Mouse (Mus musculus) hindbrain, postnatal 0 days (tissue): ENCODE results near the gene Sco2. TPM values are rescaled to one million over a fixed set of nuclear protein-coding genes. Genes with fewer than 3 reads are reported as not detected.

Experiments
- ATAC-seq: fragments of 200-750 bp; cut with Nextera tagmentation; 2 replicates; pipeline ENCODE4 v1.8.0; 2017; ENCODE audit warnings: mild to moderate bottlenecking, moderate TSS enrichment, moderate library complexity
- DNase-seq: peaks from one replicate; pipeline ENCODE4 v3.0.0-alpha.2; 2015; ENCODE audit warnings: low spot score
- H3K27ac ChIP-seq: fragments of 300-500 bp; sonication (generic); 2 replicates; pipeline ENCODE4 v1.5.1; 2014; ENCODE audit warnings: mild to moderate bottlenecking
- H3K27me3 ChIP-seq: fragments of 300-500 bp; sonication (generic); 2 replicates; pipeline ENCODE4 v1.6.1; 2014; ENCODE audit warnings: low read length, mixed read lengths; ENCODE audit not compliant: insufficient read depth
- H3K36me3 ChIP-seq: fragments of 300-500 bp; sonication (generic); 2 replicates; pipeline ENCODE4 v1.6.1; 2014; ENCODE audit warnings: low read length, mixed read lengths; ENCODE audit not compliant: insufficient read depth
- H3K4me1 ChIP-seq: fragments of 300-500 bp; sonication (generic); 2 replicates; pipeline ENCODE4 v1.6.1; 2014; ENCODE audit warnings: antibody characterized with exemption, low read length, mixed read lengths; ENCODE audit not compliant: insufficient read depth
- H3K4me2 ChIP-seq: fragments of 300-500 bp; sonication (generic); 2 replicates; pipeline ENCODE4 v1.6.1; 2014; ENCODE audit warnings: low read depth, mild to moderate bottlenecking, low read length, moderate library complexity, mixed read lengths
- H3K4me3 ChIP-seq: fragments of 300-500 bp; sonication (generic); 2 replicates; pipeline ENCODE4 v1.5.1; 2014; ENCODE audit warnings: low read length
- H3K9ac ChIP-seq: fragments of 300-500 bp; sonication (generic); replicated peaks from 2 replicates; pipeline ENCODE4 v1.6.1; 2014; ENCODE audit warnings: mild to moderate bottlenecking, low read length, moderate library complexity, mixed read lengths
- H3K9me3 ChIP-seq: fragments of 300-500 bp; sonication (generic); 2 replicates; pipeline ENCODE4 v1.6.1; 2016; ENCODE audit warnings: low read length, mixed read lengths
- CTCF ChIP-seq: IDR thresholded peaks from 2 replicates; pipeline ENCODE4 v1.5.1; 2016; ENCODE audit warnings: antibody characterized with exemption, control low read depth, low read depth
- WGBS: fragments of 180-500 bp; shearing (Covaris S2); extraction: QIAGEN DNeasy Blood & Tissue Kit; methylation state at CpG from one replicate; pipeline ENCODE4 v1.1.7; 2014; 5-methylcytosine and 5-hydroxymethylcytosine counted together
- polyA plus RNA-seq: library from polyadenylated mRNA; unstranded; fragments of >200 nt; fragmentation: Nextera tagmentation; extraction: Ambion mirVana; gene quantifications from 2 replicates; pipeline ENCODE4 v1.2.1, GENCODE M21; 2015
- total RNA-seq: library from RNA; depleted of rRNA; stranded (reverse); fragments of >200 nt; gene quantifications from 2 replicates; pipeline ENCODE4 v1.2.3, GENCODE M21; 2014

The Sco2 gene
- total and polyA plus RNA-seq, 2 experiments from 2014 or later, result 24.3 to 52.6 TPM

DNA sequence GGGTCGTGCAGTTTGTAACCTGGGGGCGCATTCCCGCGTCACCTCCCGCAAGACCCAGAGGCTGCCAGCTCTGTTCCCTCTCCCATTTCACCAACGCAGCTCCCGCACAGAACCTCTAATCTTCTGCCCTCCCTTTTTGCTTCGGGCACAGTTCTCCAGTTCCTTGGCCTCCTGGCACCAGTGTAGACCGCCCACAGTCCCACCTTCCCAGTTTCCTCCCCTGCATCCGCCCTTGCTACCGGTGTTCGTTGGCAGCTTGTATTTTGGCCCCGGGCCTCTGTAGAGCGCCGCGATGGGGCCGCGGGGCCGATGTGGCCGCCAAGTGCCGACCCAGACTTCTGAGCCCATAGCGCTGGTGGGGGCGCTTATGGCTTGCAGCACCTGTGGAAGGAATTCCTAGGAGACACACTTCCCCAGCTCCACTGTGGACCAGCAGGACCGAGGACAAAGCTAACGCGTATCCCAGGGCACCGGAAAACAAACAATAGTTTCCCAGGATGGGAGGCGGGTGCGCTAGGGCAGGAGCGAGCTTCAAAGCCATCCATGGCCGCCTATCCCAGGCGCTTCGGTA, 5.3 kb upstream of the Sco2 start, which contains the start of gene Odf3b:
Gene Odf3b (minus strand): TSS at position 452 of the 571 bp plus-strand sequence.
- TF ChIP-seq CTCF, result no peak
- peaks cover 24% of the 10 kb centered on the region for H3K27me3 ChIP-seq
- H3K36me3 ChIP-seq, result no peaks in the 10 kb centered on the region
- H3K4me3 ChIP-seq, result peak within 1 kb of the TSS; percentile 30
- H3K27ac ChIP-seq, result no peak within 1 kb of the TSS
- no peaks in the 10 kb centered on the region for H3K9me3 ChIP-seq
- H3K4me1 ChIP-seq, result 0 out of 2 replicates have a peak, but pooled peaks cover 9% of the 10 kb centered on the region
- DNase-seq, result no peak
- peak within 1 kb of the TSS; percentile 22; the same call in 1 of the 2 replicates for H3K9ac ChIP-seq
- WGBS, result 1% methylated on average over 32 of the region's 33 CpGs
- peak within 1 kb of the TSS; percentile 57 for H3K4me2 ChIP-seq
- no peak for ATAC-seq

DNA sequence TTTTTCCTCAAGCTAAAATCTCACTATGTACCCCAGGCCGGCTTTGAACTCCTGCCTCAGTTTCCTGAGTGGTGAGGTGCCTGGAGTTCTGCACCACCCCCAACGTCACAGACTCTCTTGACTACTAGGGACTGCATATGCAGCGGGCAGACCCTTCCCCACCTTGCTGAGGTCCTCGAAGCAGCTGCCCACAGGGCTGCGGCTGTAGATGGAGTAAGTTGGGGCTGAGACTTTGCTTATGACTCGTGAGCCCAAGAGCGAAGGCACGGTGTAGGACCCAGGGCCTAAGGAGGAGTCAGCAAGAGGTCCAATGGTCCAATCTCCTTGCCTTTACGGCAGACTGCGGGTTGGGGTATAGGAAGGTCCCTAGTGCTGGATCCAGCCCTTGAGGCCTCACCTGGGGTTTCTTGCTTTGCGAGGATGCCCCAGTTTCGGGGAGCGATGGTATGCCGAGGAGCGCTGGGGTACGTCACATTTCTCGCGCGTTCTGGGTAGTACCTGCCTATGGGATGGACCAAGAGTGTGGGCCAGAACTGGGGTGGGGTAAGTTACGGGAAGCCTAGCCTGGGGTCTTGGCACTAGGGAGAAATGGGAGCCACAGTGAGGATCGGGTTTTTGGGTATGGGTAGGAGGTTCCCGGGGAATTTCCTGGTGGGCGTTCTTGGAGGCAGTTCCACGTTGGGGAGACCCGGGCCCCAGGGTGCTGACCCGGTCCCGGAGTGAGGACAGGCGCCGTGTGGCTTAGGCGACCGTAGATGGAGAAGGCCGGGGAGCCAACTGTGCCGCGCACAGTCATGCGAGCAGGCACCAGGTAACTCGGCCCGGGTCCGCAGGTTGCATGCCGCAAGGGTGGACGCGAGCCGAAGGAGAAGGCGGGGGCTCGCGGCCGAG, 4.5 kb upstream of the Sco2 start:
- Histone ChIP-seq H3K36me3 (no peaks in the 10 kb centered on the region), H3K27ac (no peak overlapping the region), H3K27me3 (peaks cover 24% of the 10 kb centered on the region), H3K4me3 (peak overlapping the region; percentile 30), H3K9ac (peak overlapping the region; percentile 22; the same call in 1 of the 2 replicates), H3K4me1 (0 out of 2 replicates have a peak, but pooled peaks cover 9% of the 10 kb centered on the region), H3K9me3 (no peaks in the 10 kb centered on the region), H3K4me2 (peak overlapping the region; percentile 57)
- ATAC-seq, result no peak
- DNase-seq, result no peak
- no peak for TF ChIP-seq CTCF
- 13% methylated on average over 46 of the region's 46 CpGs for WGBS

DNA sequence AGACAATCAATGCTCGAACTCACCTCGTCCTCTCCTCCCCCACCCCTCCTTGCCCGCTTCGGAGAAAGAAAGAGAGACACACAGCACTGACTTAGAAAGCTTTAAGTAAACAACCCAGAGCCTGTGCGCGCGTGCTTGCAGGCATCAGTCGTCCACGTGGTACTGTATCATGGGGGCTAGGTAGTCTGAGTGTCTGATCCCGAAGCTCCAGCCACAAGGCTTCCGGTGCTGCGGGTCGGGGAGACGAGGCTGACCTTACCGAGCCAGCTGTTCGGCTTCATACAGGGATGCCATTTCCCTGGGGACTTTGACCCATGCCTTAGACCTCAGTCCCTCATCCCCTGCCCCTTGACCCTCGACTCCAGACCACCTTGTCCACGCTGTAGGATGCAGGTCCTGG, 3.7 kb upstream of the Sco2 start:
- DNase-seq (no peak), ATAC-seq (no peak)
- Histone ChIP-seq H3K9me3 (no peaks in the 10 kb centered on the region), H3K4me3 (no peak overlapping the region), H3K27ac (no peak overlapping the region), H3K27me3 (peaks cover 24% of the 10 kb centered on the region), H3K36me3 (no peaks in the 10 kb centered on the region), H3K9ac (no peak overlapping the region), H3K4me1 (peaks cover 9% of the 10 kb centered on the region; the same call in 1 of the 2 replicates), H3K4me2 (no peak overlapping the region)
- 9% methylated on average over 18 of the region's 18 CpGs for WGBS
- TF ChIP-seq CTCF, result no peak

DNA sequence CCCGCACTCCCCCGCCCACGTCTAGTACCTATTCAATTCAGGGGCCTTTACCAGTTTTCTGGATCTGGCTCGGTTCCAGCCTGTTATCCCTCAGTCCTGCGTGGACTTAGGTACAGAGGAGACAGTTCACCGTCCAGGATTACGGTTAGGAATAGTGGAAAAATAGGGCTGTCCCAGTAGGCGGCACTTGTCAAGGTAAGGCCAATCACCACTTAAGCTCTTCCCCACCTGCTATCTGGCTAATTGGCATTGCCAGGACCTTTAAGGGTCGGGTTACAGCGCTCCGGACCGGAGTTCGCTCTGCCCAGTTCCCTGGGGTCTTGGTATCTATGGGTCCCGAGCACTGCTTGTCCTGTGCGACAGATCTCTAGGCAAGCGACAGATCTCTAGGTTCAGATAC, 3.3 kb upstream of the Sco2 start, which contains the start of gene Tymp:
Gene Tymp (minus strand): TSS at position 83 of the 400 bp plus-strand sequence.
- Histone ChIP-seq H3K4me3 (no peak within 1 kb of the TSS), H3K27me3 (peaks cover 24% of the 10 kb centered on the region), H3K9me3 (no peaks in the 10 kb centered on the region), H3K27ac (no peak within 1 kb of the TSS), H3K4me1 (peaks cover 9% of the 10 kb centered on the region; the same call in 1 of the 2 replicates), H3K36me3 (peaks cover 3% of the 10 kb centered on the region; the same call in 1 of the 2 replicates), H3K4me2 (no peak within 1 kb of the TSS), H3K9ac (no peak within 1 kb of the TSS)
- ATAC-seq (no peak), DNase-seq (no peak)
- 29% methylated on average over 16 of the region's 16 CpGs for WGBS
- TF ChIP-seq CTCF, result no peak

DNA sequence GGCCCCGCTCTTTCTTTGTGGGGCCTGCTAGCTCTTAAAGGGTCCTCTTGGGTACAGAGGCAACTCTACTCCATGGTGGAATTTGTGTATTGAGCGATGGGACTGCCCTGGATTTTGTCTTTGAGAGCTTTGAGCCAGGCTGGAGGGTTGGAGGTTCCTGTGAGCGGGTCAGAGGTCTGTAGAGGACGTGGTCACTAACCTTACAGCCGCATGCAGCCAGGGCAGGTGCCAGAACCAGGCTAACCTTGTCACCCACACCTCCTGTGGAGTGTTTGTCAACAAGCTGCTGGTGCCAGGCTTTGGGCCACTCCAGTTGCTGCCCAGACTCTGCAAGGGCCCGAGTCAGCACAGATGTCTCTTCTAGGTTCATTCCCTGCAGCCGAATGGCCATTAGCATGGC, 2.4 kb upstream of the Sco2 start:
- DNase-seq (no peak), ATAC-seq (no peak)
- Histone ChIP-seq H3K4me3 (no peak overlapping the region), H3K4me2 (no peak overlapping the region), H3K9me3 (no peaks in the 10 kb centered on the region), H3K36me3 (peaks cover 12% of the 10 kb centered on the region), H3K27ac (no peak overlapping the region), H3K27me3 (peaks cover 24% of the 10 kb centered on the region), H3K9ac (no peak overlapping the region), H3K4me1 (peaks cover 9% of the 10 kb centered on the region; the same call in 1 of the 2 replicates)
- WGBS, result 85% methylated on average over 7 of the region's 7 CpGs
- TF ChIP-seq CTCF, result no peak

DNA sequence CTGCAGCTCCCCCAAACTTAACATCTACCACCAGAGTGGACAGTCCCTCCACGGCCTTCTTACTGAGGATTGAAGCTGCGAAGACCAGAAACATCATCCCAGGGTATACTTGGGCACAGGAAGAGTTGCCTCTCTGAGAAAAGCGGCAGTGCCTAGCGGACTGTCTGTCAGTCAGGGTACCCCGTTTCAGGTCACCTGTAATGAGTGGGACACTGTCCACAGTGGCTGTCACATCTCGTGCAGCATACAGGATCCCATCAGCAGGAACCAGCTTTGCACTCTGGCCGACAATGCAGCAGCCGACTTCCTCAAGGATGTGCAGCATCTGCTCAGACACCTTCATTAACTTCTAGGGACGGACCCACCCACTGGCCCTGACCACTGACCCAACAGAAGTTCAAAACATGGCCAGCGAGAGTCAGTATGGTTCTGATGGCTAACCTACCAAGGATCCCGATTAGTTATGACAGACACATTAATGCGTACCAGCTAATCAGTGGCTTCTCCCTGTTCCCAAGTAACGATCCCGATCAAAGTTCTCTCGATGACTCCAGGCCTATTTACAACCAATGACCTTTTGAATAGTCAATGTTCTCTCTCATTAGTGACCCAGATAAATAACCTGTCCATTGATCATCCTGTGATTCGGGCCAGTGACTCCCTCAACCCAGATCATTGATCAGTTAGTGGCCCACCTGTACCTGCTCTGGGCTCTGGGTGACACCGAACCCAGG, 1.3 kb upstream of the Sco2 start:
- H3K27me3 ChIP-seq, result peaks cover 24% of the 10 kb centered on the region
- no peak overlapping the region for H3K4me3 ChIP-seq
- ATAC-seq, result no peak
- H3K4me1 ChIP-seq, result peaks cover 9% of the 10 kb centered on the region; the same call in 1 of the 2 replicates
- no peak for DNase-seq
- TF ChIP-seq CTCF, result no peak
- no peak overlapping the region for H3K9ac ChIP-seq
- no peaks in the 10 kb centered on the region for H3K9me3 ChIP-seq
- WGBS, result 92% methylated on average over 17 of the region's 17 CpGs
- no peak overlapping the region for H3K4me2 ChIP-seq
- H3K36me3 ChIP-seq, result peaks cover 23% of the 10 kb centered on the region
- no peak overlapping the region for H3K27ac ChIP-seq
